Comparison of ENCODE assay signal across 19 mouse cellular contexts in genomic region chr8:104337890-104338289, GRCm38 (mm10). TPM values are rescaled to one million over a fixed set of nuclear protein-coding genes. Genes with fewer than 3 reads are reported as not detected.
DNase-seq lines count a peak whose midpoint lies in the region; ATAC-seq and TF ChIP-seq lines count a peak whose summit lies in the region.
"Had no signal": no experiment of that assay in that cellular context is flagged by ENCODE, and none has a peak within 500 bp of the region (broad histone marks: within the 10 kb centered on the region; RNA-seq: fewer than 3 reads in every experiment).

No protein-coding gene starts in this region.

- ATAC-seq in lung, embryonic 14.5 days (ENCODE audit: insufficient read depth) = no peak
- ATAC-seq in inflammation-experienced regulatory T-cells, adult 6 months = no peak
- ATAC-seq: forebrain, postnatal 0 days; midbrain, embryonic 15.5 days had no signal

- no peaks in the 10 kb centered on the region for H3K9me3 ChIP-seq in lung, embryonic 14.5 days (ENCODE audit: low read depth, low read length)
- H3K9me3 ChIP-seq: hindbrain, embryonic 15.5 days; liver, embryonic 13.5 days; midbrain, embryonic 15.5 days; neural tube, embryonic 12.5 days had no signal

- H3K4me2 ChIP-seq in lung, embryonic 14.5 days = no peak overlapping the region
- H3K4me2 ChIP-seq: hindbrain, embryonic 15.5 days; liver, embryonic 13.5 days; midbrain, embryonic 15.5 days; neural tube, embryonic 12.5 days had no signal

- DNase-seq in lung, embryonic 14.5 days = no peak
- no peak for DNase-seq in lung, postnatal 4 days
- DNase-seq in CD4-positive, CD25-positive, alpha-beta regulatory T cell, adult 2 months (ENCODE audit: low read depth, low spot score) = peak; percentile 59
- peak; percentile 30 for DNase-seq in T-cell, adult 2 months (ENCODE audit: low spot score)
- DNase-seq in thymus, postnatal 14 days = peak; percentile 40
- DNase-seq in gastrocnemius, postnatal 4 days (ENCODE audit: low spot score in 2 of 2) = no peak
- DNase-seq: forebrain, postnatal 0 days; gastrocnemius, postnatal 14 days; kidney, postnatal 25 days; liver, embryonic 13.5 days; lung, postnatal 36 days had no signal

- H3K27me3 ChIP-seq in lung, embryonic 14.5 days (ENCODE audit: insufficient read depth, low read length) = no peaks in the 10 kb centered on the region
- H3K27me3 ChIP-seq: hindbrain, embryonic 15.5 days; midbrain, embryonic 15.5 days; neural tube, embryonic 12.5 days had no signal

- H3K4me1 ChIP-seq in lung, embryonic 14.5 days (ENCODE audit: insufficient read depth) = no peaks in the 10 kb centered on the region

- no peaks in the 10 kb centered on the region for H3K36me3 ChIP-seq in lung, embryonic 14.5 days (ENCODE audit: insufficient read depth)
- H3K36me3 ChIP-seq: hindbrain, embryonic 15.5 days; liver, embryonic 13.5 days; midbrain, embryonic 15.5 days; neural tube, embryonic 12.5 days had no signal

- TF ChIP-seq CTCF in lung, embryonic 14.5 days (IDR thresholded peaks at IDR 0.05; ENCODE audit: low read depth) = peak; percentile 19; the same call in 1 of the 2 replicates

- H3K4me3 ChIP-seq in lung, embryonic 14.5 days (ENCODE audit: low read depth, low read length) = no peak overlapping the region
- H3K4me3 ChIP-seq: hindbrain, embryonic 15.5 days; liver, embryonic 13.5 days; midbrain, embryonic 15.5 days; neural tube, embryonic 12.5 days had no signal

- 44% methylated on average over 3 of the region's 3 CpGs for WGBS in lung, embryonic 14.5 days

- H3K9ac ChIP-seq in lung, embryonic 14.5 days = no peak overlapping the region
- H3K9ac ChIP-seq: forebrain, postnatal 0 days; hindbrain, embryonic 15.5 days; liver, embryonic 13.5 days; midbrain, embryonic 15.5 days; neural tube, embryonic 12.5 days had no signal

- no peak overlapping the region for H3K27ac ChIP-seq in lung, embryonic 14.5 days (ENCODE audit: low read depth)
- H3K27ac ChIP-seq: hindbrain, embryonic 15.5 days; liver, embryonic 13.5 days; midbrain, embryonic 15.5 days; neural tube, embryonic 12.5 days had no signal

RNA-seq across cellular contexts. Expression of gene Cmtm3, which starts 1.3 kb away (rescaled TPM):
- 156 and 164 TPM in 2 replicates for polyA plus RNA-seq in lung, embryonic 14.5 days (2014; fragmentation: Nextera tagmentation; extraction: Ambion mirVana)
- polyA plus RNA-seq in inflammation-experienced regulatory T-cells, adult 6 months (2017; shearing (Covaris generic)) = 10 to 100 TPM; 14.7 to 21.3 (median 17.4) TPM
- total RNA-seq in gastrocnemius, postnatal 4 days (2021) = 10 to 100 TPM; 70.2 to 71.1 TPM

RNA-seq across cellular contexts. Expression of gene Cmtm2b, which starts 15.9 kb away (rescaled TPM):
- not detected in 2 replicates for polyA plus RNA-seq in lung, embryonic 14.5 days (2014; fragmentation: Nextera tagmentation; extraction: Ambion mirVana)
- polyA plus RNA-seq in inflammation-experienced regulatory T-cells, adult 6 months (2017; shearing (Covaris generic)) = not detected
- not detected for total RNA-seq in gastrocnemius, postnatal 4 days (2021)
- total RNA-seq: forebrain, postnatal 0 days; gastrocnemius, postnatal 14 days had no signal
- polyA plus RNA-seq: cortical plate, adult 2 months; forebrain, postnatal 0 days; heart, embryonic 16.5 days; hindbrain, embryonic 15.5 days; liver, embryonic 13.5 days; midbrain, embryonic 15.5 days; neural tube, embryonic 12.5 days; spleen, adult 2 months had no signal

RNA-seq across cellular contexts. Expression of gene Gm11020, which starts 16.5 kb away (rescaled TPM):
- not detected in 2 replicates for polyA plus RNA-seq in lung, embryonic 14.5 days (2014; fragmentation: Nextera tagmentation; extraction: Ambion mirVana)
- not detected for polyA plus RNA-seq in inflammation-experienced regulatory T-cells, adult 6 months (2017; shearing (Covaris generic))
- not detected for total RNA-seq in gastrocnemius, postnatal 4 days (2021)
- total RNA-seq: adrenal gland, adult 18-20 months; forebrain, postnatal 0 days; gastrocnemius, postnatal 14 days had no signal
- polyA plus RNA-seq: cortical plate, adult 2 months; forebrain, postnatal 0 days; heart, embryonic 16.5 days; hindbrain, embryonic 15.5 days; liver, embryonic 13.5 days; midbrain, embryonic 15.5 days; neural tube, embryonic 12.5 days; spleen, adult 2 months had no signal

RNA-seq across cellular contexts. Expression of gene Cmtm1, which starts 27.9 kb away (rescaled TPM):
- polyA plus RNA-seq in lung, embryonic 14.5 days (2014; fragmentation: Nextera tagmentation; extraction: Ambion mirVana) = not detected in 2 replicates
- not detected for polyA plus RNA-seq in inflammation-experienced regulatory T-cells, adult 6 months (2017; shearing (Covaris generic))
- total RNA-seq in gastrocnemius, postnatal 4 days (2021) = not detected
- total RNA-seq: forebrain, postnatal 0 days; gastrocnemius, postnatal 14 days had no signal
- polyA plus RNA-seq: cortical plate, adult 2 months; forebrain, postnatal 0 days; heart, embryonic 16.5 days; hindbrain, embryonic 15.5 days; liver, embryonic 13.5 days; midbrain, embryonic 15.5 days; neural tube, embryonic 12.5 days; spleen, adult 2 months had no signal

RNA-seq across cellular contexts. Expression of gene Gm45711, which starts 28.0 kb away (rescaled TPM):
- not detected in 2 replicates for polyA plus RNA-seq in lung, embryonic 14.5 days (2014; fragmentation: Nextera tagmentation; extraction: Ambion mirVana)
- not detected for polyA plus RNA-seq in inflammation-experienced regulatory T-cells, adult 6 months (2017; shearing (Covaris generic))
- not detected for total RNA-seq in gastrocnemius, postnatal 4 days (2021)
- total RNA-seq: adrenal gland, adult 18-20 months; forebrain, postnatal 0 days; gastrocnemius, postnatal 14 days had no signal
- polyA plus RNA-seq: cortical plate, adult 2 months; forebrain, postnatal 0 days; heart, embryonic 16.5 days; hindbrain, embryonic 15.5 days; liver, embryonic 13.5 days; midbrain, embryonic 15.5 days; neural tube, embryonic 12.5 days; spleen, adult 2 months had no signal

Comparison
In these comparisons a context has a peak if more than half of its experiments do, and no peak if none do; other contexts are left out.
1. DNase-seq: peak in CD4-positive, CD25-positive, alpha-beta regulatory T cell, adult 2 months (single experiment), T-cell, adult 2 months (single experiment) and thymus, postnatal 14 days (single experiment); none in lung, embryonic 14.5 days (single experiment), lung, postnatal 4 days (0 of 2) and gastrocnemius, postnatal 4 days (0 of 2).